Mouse (Mus musculus) neural tube, embryonic 11.5 days (tissue): Measurements from ENCODE around the gene Ints4. TPM values are rescaled to one million over a fixed set of nuclear protein-coding genes. Genes with fewer than 3 reads are reported as not detected.

ENCODE experiments used
- ATAC-seq: fragments of 200-750 bp; cut with Nextera tagmentation; 2 replicates; pipeline ENCODE4 v1.8.0; 2017; ENCODE audit warnings: moderate number of reproducible peaks, mild to moderate bottlenecking, moderate TSS enrichment, moderate library complexity; ENCODE audit not compliant: insufficient read depth, low FRiP score, low TSS enrichment
- DNase-seq: peaks from one replicate; pipeline ENCODE4 v3.0.0-alpha.2; 2015; ENCODE audit warnings: low spot score
- H3K27ac ChIP-seq: fragments of 300-500 bp; sonication (generic); 2 replicates; pipeline ENCODE4 v1.5.1; 2014; ENCODE audit warnings: low read depth, mild to moderate bottlenecking, low read length
- H3K27me3 ChIP-seq: fragments of 300-500 bp; sonication (generic); 2 replicates; pipeline ENCODE4 v1.6.1; 2014; ENCODE audit warnings: mild to moderate bottlenecking, low read length, mixed read lengths; ENCODE audit not compliant: control insufficient read depth, insufficient read depth
- H3K36me3 ChIP-seq: fragments of 300-500 bp; sonication (generic); 2 replicates; pipeline ENCODE4 v1.6.1; 2014; ENCODE audit warnings: mild to moderate bottlenecking, low read length, moderate library complexity, mixed read lengths; ENCODE audit not compliant: control insufficient read depth, insufficient read depth
- H3K4me1 ChIP-seq: fragments of 300-500 bp; sonication (generic); 2 replicates; pipeline ENCODE4 v1.6.1; 2014; ENCODE audit warnings: low read length, mixed read lengths; ENCODE audit not compliant: control insufficient read depth, insufficient read depth
- H3K4me2 ChIP-seq: fragments of 300-500 bp; sonication (generic); 2 replicates; pipeline ENCODE4 v1.6.1; 2014; ENCODE audit warnings: low read depth, mild to moderate bottlenecking, moderate library complexity
- H3K4me3 ChIP-seq: fragments of 300-500 bp; sonication (generic); 2 replicates; pipeline ENCODE4 v1.5.1; 2014; ENCODE audit warnings: low read depth, low read length
- H3K9ac ChIP-seq: fragments of 300-500 bp; sonication (generic); 2 replicates; pipeline ENCODE4 v1.6.1; 2014; ENCODE audit warnings: mild to moderate bottlenecking, low read length
- H3K9me3 ChIP-seq: fragments of 300-500 bp; sonication (generic); 2 replicates; pipeline ENCODE4 v1.6.1; 2016; ENCODE audit warnings: low read length; ENCODE audit not compliant: control insufficient read depth
- WGBS: fragments of 180-500 bp; shearing (Covaris S2); extraction: QIAGEN DNeasy Blood & Tissue Kit; methylation state at CpG from one replicate; pipeline ENCODE4 v1.1.7; 2014; 5-methylcytosine and 5-hydroxymethylcytosine counted together
- polyA plus RNA-seq: library from polyadenylated mRNA; unstranded; fragments of >200 nt; fragmentation: Nextera tagmentation; extraction: Ambion mirVana; gene quantifications from 2 replicates; pipeline ENCODE4 v1.2.1, GENCODE M21; 2014

The Ints4 gene
- polyA plus RNA-seq, 1 experiment from 2014 or later = 65.2 TPM

- H3K9ac ChIP-seq = no peak overlapping the region
- H3K27ac ChIP-seq = no peak overlapping the region
- 26% methylated on average over 3 of the region's 3 CpGs for WGBS
- H3K4me1 ChIP-seq = no peaks in the 10 kb centered on the region
- H3K27me3 ChIP-seq = no peaks in the 10 kb centered on the region
- H3K36me3 ChIP-seq = no peaks in the 10 kb centered on the region
- no peak for DNase-seq
- no peak overlapping the region for H3K4me3 ChIP-seq
- H3K9me3 ChIP-seq = no peaks in the 10 kb centered on the region
- ATAC-seq = no peak
- no peak overlapping the region for H3K4me2 ChIP-seq
Observed at GRCm38 (mm10) chr7:97590488-97590887, 109.7 kb downstream of the Ints4 start.

Other genes with a start within 250 kb of the Ints4 start
- 2.8 and 3.3 TPM in 2 replicates for gene Usp35, start 148.9 kb upstream of the Ints4 start, polyA plus RNA-seq
- gene Kctd21, start 148.6 kb upstream of the Ints4 start, polyA plus RNA-seq = 6.1 and 6.6 TPM in 2 replicates
- 33.5 and 35.9 TPM in 2 replicates for gene Alg8, start 109.3 kb upstream of the Ints4 start, polyA plus RNA-seq
- 320 and 333 TPM in 2 replicates for gene Ndufc2, start 81.0 kb upstream of the Ints4 start, polyA plus RNA-seq
- 0.17 and 0.19 TPM in 2 replicates for gene Thrsp, start 63.2 kb upstream of the Ints4 start, polyA plus RNA-seq
- gene Kctd14, start 29.6 kb upstream of the Ints4 start, polyA plus RNA-seq = 0.64 and 1.5 TPM in 2 replicates
- gene Aamdc, start 98.5 kb downstream of the Ints4 start, polyA plus RNA-seq = 37.0 and 41.1 TPM in 2 replicates
- gene Rsf1, start 98.9 kb downstream of the Ints4 start, polyA plus RNA-seq = 21.8 and 25.3 TPM in 2 replicates
- 264 and 278 TPM in 2 replicates for gene Clns1a, start 215.7 kb downstream of the Ints4 start, polyA plus RNA-seq